Mouse (Mus musculus) liver, adult 2 months (tissue): ENCODE results near the gene Fkbp4. TPM values are rescaled to one million over a fixed set of nuclear protein-coding genes. Genes with fewer than 3 reads are reported as not detected.
"Not testable (repeated sequence)": the region's sequence is repeated elsewhere in the genome, so short reads cannot be mapped to it uniquely, and the experiment has no call there.

ENCODE experiments used
- DNase-seq: peaks from one replicate; pipeline ENCODE4 v3.0.0-alpha.2; 2011; ENCODE audit warnings: low read depth, low spot score; ENCODE audit errors: extremely low read depth
- H3K27ac ChIP-seq: fragments of 200-500 bp; replicated peaks from 2 replicates; pipeline ENCODE4 v1.5.1; 2012; ENCODE audit warnings: low read depth, mild to moderate bottlenecking, control low read depth, inconsistent platforms, low read length; ENCODE audit not compliant: insufficient read depth
- H3K27me3 ChIP-seq: fragments of 200-500 bp; 2 replicates; pipeline ENCODE4 v1.6.1; 2012; ENCODE audit warnings: mild to moderate bottlenecking, moderate library complexity, low read length, inconsistent platforms; ENCODE audit not compliant: control insufficient read depth, insufficient read depth
- H3K36me3 ChIP-seq: fragments of 200-500 bp; 2 replicates; pipeline ENCODE4 v1.6.1; 2012; ENCODE audit warnings: low read length, inconsistent platforms; ENCODE audit not compliant: control insufficient read depth, insufficient read depth
- H3K4me1 ChIP-seq: fragments of 200-500 bp; 2 replicates; pipeline ENCODE4 v1.6.1; 2011; ENCODE audit warnings: low read length; ENCODE audit not compliant: control insufficient read depth, insufficient read depth
- H3K4me3 ChIP-seq: fragments of 200-500 bp; 2 replicates; pipeline ENCODE4 v1.5.1; 2011; ENCODE audit warnings: low read depth, mild to moderate bottlenecking, control low read depth, low read length, moderate library complexity; ENCODE audit not compliant: insufficient read depth
- H3K79me2 ChIP-seq: fragments of 200-500 bp; 2 replicates; pipeline ENCODE4 v1.6.1; 2012; ENCODE audit warnings: inconsistent platforms, mild to moderate bottlenecking, low read length, moderate library complexity; ENCODE audit not compliant: control insufficient read depth, insufficient read depth
- H3K9ac ChIP-seq: fragments of 200-500 bp; 2 replicates; pipeline ENCODE4 v1.6.1; 2012; ENCODE audit warnings: low read depth, mild to moderate bottlenecking, control low read depth, inconsistent platforms, low read length
- CTCF ChIP-seq: fragments of 200-500 bp; IDR thresholded peaks from 2 replicates; pipeline ENCODE4 v1.5.1; 2011; ENCODE audit warnings: low read depth, low read length, control low read depth
- POLR2A ChIP-seq: fragments of 200-500 bp; IDR thresholded peaks from 2 replicates; pipeline ENCODE4 v1.6.1; 2011; ENCODE audit warnings: low read length, control low read depth; ENCODE audit not compliant: insufficient read depth; ENCODE audit errors: extremely low read depth
- WGBS: fragments of 180-500 bp; shearing (Covaris S2); methylation state at CpG from one replicate; pipeline ENCODE4 v1.1.7; 2018; 5-methylcytosine and 5-hydroxymethylcytosine counted together
- polyA plus RNA-seq: library from polyadenylated mRNA; depleted of rRNA; stranded (reverse); fragments of >200 nt; gene quantifications from 2 replicates; pipeline ENCODE4 v1.2.3, GENCODE M21; 2012; rRNA removed
- total RNA-seq: library from RNA; depleted of rRNA; stranded (reverse); fragments of >200 nt; gene quantifications from 2 replicates; pipeline ENCODE4 v1.2.3, GENCODE M21; 2014; rRNA removed

Fkbp4 gene
- total and polyA plus RNA-seq, 2 experiments = 99.8 to 150 TPM

DNA sequence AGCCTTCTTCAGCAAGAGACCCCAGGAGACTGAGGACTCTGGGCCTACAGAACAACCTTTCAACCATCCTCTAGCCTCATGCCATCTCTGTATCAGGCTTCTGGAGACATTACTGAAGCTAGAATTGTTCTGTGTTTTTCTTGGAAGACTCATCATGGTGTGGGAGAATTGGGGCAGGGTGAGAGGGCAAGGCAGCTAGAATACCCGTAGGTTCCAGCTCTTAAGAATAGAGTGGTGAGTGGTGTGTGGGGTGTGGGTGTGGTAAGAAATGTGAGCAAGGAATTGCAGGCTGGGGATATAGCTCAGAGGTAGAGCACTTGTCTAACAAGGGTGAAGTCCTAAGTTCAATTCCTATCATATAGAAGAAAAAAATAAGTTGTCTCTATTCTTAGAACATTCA is 53.5 kb downstream of the Fkbp4 start:
- no peak for TF ChIP-seq CTCF
- no peak for TF ChIP-seq POLR2A
- Histone ChIP-seq H3K79me2 (no peaks in the 10 kb centered on the region), H3K36me3 (no peaks in the 10 kb centered on the region), H3K4me3 (no peak overlapping the region), H3K27ac (no peak overlapping the region), H3K9ac (no peak overlapping the region), H3K4me1 (peaks cover 2% of the 10 kb centered on the region), H3K27me3 (no peaks in the 10 kb centered on the region)
- DNase-seq = no peak
- WGBS = 83% methylated on average over 1 of the region's 1 CpGs

DNA sequence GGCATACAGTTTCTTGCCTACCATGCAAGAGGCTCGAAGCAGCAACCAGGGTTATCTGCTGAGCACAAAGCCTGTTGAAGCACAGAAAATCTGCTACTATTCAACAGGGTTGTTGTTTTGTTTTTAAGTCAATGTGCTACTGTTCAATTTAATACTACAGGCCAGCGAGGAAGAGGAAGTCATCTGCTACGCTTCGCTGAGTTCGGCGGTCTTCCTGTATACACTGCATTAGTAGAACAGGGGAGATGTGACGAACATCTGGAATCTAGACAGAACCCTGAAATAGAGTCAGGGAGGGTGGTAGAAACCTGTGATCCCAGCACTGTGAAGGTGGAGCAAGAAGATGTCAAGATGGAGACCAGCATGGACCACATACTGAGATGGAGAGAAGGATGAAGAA is 54.7 kb downstream of the Fkbp4 start:
- 80% methylated on average over 7 of the region's 7 CpGs for WGBS
- no peaks in the 10 kb centered on the region for H3K27me3 ChIP-seq
- no peak overlapping the region for H3K27ac ChIP-seq

DNA sequence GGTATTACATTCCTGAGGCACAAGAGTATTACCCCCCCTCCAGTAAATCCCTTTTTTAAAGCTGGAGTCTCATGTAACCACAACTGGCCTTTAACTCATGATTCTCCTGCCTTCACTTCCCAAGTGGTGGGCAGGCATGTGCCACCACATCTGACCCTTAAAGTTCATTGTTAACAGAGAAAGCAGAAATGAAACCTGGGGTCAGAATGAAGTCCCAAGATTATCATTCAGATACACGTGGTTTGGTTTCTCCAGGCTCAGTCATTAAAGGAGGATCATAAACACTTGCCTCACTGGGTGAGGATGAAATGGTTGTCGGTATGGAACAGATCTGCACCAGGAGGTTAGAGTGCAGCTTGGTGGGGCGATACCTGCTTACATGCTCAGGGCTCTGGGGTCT is 57.2 kb downstream of the Fkbp4 start:
- Histone ChIP-seq H3K36me3 (no peaks in the 10 kb centered on the region), H3K4me3 (no peak overlapping the region)
- WGBS = 78% methylated on average over 3 of the region's 3 CpGs

More for the DNA sequence above, 54.7 kb downstream of the Fkbp4 start:
- Histone ChIP-seq H3K79me2 (no peaks in the 10 kb centered on the region), H3K4me1 (peaks cover 2% of the 10 kb centered on the region), H3K36me3 (no peaks in the 10 kb centered on the region), H3K9ac (no peak overlapping the region), H3K4me3 (no peak overlapping the region)
- no peak for DNase-seq
- TF ChIP-seq CTCF (no peak), POLR2A (no peak)

DNA sequence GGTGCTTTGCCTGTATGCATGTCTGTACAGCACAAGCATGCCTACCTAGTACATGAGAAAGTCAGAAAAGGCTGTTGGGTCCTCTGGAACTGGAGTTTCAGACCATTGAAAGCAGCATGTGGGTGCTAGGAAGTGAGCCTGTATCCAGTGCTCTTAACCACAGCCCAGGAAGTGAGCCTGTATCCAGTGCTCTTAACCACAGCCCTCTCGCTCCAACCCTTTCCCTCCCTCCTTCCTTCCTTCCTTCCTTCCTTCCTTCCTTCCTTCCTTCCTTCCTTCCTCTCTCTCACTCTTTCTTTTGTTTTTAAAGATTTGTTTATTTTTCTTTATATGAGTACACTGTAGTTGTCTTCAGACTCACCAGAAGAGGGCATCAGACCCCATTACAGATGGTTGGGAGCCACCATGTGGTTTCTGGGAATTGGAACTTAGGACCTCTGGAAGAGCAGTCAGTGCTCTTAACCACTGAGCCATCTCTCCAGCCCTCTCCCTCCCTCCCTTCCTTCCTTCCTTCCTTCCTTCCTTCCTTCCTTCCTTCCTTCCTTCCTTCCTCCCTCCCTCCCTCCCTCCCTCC is 57.8 kb downstream of the Fkbp4 start:
- not testable (repeated sequence) for DNase-seq, H3K36me3 ChIP-seq, H3K9ac ChIP-seq, H3K79me2 ChIP-seq, H3K27ac ChIP-seq, H3K4me3 ChIP-seq, H3K4me1 ChIP-seq, H3K27me3 ChIP-seq
- WGBS = 70% methylated on average over 1 of the region's 1 CpGs

More for the DNA sequence above, 57.2 kb downstream of the Fkbp4 start:
- H3K4me1 ChIP-seq = peaks cover 2% of the 10 kb centered on the region
- H3K9ac ChIP-seq = no peak overlapping the region
- no peak for DNase-seq
- no peaks in the 10 kb centered on the region for H3K27me3 ChIP-seq
- H3K79me2 ChIP-seq = no peaks in the 10 kb centered on the region
- no peak overlapping the region for H3K27ac ChIP-seq
- TF ChIP-seq CTCF (no peak), POLR2A (no peak)

Other genes starting within 250 kb of the Fkbp4 start
- 0.13 and 0.18 TPM in 2 replicates for gene Tead4, start 137.9 kb downstream of the Fkbp4 start, total RNA-seq
- 0.06 and 0.39 TPM in 2 replicates for gene Tead4, start 137.9 kb downstream of the Fkbp4 start, polyA plus RNA-seq
- 0.74 TPM in 2 replicates for gene Tulp3, start 82.8 kb downstream of the Fkbp4 start, total RNA-seq
- gene Tulp3, start 82.8 kb downstream of the Fkbp4 start, polyA plus RNA-seq = 0.86 and 0.92 TPM in 2 replicates
- 2.9 and 3.0 TPM in 2 replicates for gene Rhno1, start 75.8 kb downstream of the Fkbp4 start, total RNA-seq
- gene Rhno1, start 75.8 kb downstream of the Fkbp4 start, polyA plus RNA-seq = 3.0 and 4.2 TPM in 2 replicates
- gene Foxm1, start 75.7 kb downstream of the Fkbp4 start, total RNA-seq = 0.27 TPM in 1 of 2 replicates, not detected in the other
- gene Foxm1, start 75.7 kb downstream of the Fkbp4 start, polyA plus RNA-seq = 0.40 and 0.94 TPM in 2 replicates
- not detected in 2 replicates for gene Tex52, start 63.2 kb downstream of the Fkbp4 start, total RNA-seq
- not detected in 2 replicates for gene Tex52, start 63.2 kb downstream of the Fkbp4 start, polyA plus RNA-seq
- gene Gm44596, start 63.2 kb downstream of the Fkbp4 start, total RNA-seq = not detected in 2 replicates
- gene Gm44596, start 63.2 kb downstream of the Fkbp4 start, polyA plus RNA-seq = not detected in 2 replicates
- 0.09 and 0.27 TPM in 2 replicates for gene Nrip2, start 39.4 kb downstream of the Fkbp4 start, total RNA-seq
- gene Nrip2, start 39.4 kb downstream of the Fkbp4 start, polyA plus RNA-seq = not detected in 2 replicates
- gene Itfg2, start 13.7 kb downstream of the Fkbp4 start, total RNA-seq = 3.1 and 4.9 TPM in 2 replicates
- 10.6 and 12.1 TPM in 2 replicates for gene Itfg2, start 13.7 kb downstream of the Fkbp4 start, polyA plus RNA-seq
- gene Pzp, start 88.0 kb upstream of the Fkbp4 start, total RNA-seq = 1,917 and 2,554 TPM in 2 replicates
- gene Pzp, start 88.0 kb upstream of the Fkbp4 start, polyA plus RNA-seq = 1,366 and 1,553 TPM in 2 replicates
- gene A2ml1, start 142.9 kb upstream of the Fkbp4 start, total RNA-seq = 3.8 and 8.8 TPM in 2 replicates
- gene A2ml1, start 142.9 kb upstream of the Fkbp4 start, polyA plus RNA-seq = 3.7 and 7.5 TPM in 2 replicates
- gene Klrb1a, start 184.9 kb upstream of the Fkbp4 start, total RNA-seq = not detected in 2 replicates
- gene Klrb1a, start 184.9 kb upstream of the Fkbp4 start, polyA plus RNA-seq = not detected in 2 replicates
- 9.0 and 25.9 TPM in 2 replicates for gene Clec2h, start 223.7 kb upstream of the Fkbp4 start, total RNA-seq
- 0.22 and 0.62 TPM in 2 replicates for gene Clec2h, start 223.7 kb upstream of the Fkbp4 start, polyA plus RNA-seq